Mouse (Mus musculus): Measurements from ENCODE around the gene Rgl1. TPM values are rescaled to one million over a fixed set of nuclear protein-coding genes. Genes with fewer than 3 reads are reported as not detected.

The Rgl1 gene
- total RNA-seq, 2 experiments from 2014 or later, result 29.3 to 37.1 TPM

DNA sequence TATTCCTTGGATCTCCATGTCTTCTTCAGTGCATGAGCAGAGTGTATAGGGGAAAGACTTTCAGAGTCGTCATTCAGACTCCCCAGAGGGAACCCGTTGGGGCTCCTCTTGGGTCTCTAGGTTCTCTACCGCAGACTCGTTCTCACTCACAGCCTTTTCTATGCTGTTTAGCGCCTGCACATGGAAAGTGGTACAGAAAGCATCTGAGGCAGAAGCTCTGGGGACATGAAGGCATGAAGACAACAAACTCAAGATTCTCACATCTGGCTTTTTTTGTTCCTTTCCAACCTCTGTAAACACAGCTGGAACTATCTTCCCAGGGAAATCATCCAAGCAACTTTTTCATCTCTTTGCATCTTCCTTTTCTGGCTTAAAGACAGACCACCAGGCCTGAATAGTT is 260.0 kb downstream of the Rgl1 start:
- DNase-seq, result no peak

DNA sequence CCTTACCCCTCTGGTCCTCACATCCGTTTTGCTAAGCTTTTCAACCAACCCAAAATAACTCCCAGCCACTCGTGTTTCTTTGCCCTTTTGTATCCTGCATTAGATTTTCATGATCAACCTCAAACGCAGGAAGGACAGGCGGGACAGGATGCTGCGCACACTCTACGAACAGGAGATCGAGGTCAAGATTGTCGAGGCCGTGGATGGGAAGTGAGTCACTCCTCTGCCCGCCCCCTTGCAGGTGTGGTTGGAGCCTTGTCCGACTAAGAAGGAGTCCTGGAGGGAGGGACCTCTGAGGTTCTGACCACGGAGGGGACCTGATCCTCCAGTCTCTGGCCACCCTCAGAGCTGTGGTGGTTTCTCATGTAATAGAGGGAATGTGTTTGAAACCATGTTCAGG is 266.3 kb downstream of the Rgl1 start:
- no peak for DNase-seq

DNA sequence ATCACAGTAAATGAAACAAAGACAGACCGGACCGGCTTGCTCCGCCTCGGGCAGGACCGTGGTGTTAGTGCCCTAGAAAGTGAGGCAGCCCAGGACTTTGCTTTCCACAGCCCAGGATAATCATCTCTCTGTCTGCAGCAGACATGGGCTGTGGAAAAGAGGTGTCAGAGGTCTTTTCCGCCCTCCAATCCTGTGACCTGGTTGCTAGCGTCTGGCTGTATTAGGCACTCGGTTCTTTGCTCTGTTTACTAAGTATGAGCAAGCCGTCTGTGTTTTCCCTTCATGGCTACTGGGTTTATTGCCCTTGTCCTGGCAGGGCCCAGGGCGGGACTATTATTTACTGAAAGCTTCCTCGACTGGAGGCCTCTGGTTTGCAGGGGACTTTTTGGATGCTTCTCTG is 268.6 kb downstream of the Rgl1 start:
- DNase-seq, result no peak

DNA sequence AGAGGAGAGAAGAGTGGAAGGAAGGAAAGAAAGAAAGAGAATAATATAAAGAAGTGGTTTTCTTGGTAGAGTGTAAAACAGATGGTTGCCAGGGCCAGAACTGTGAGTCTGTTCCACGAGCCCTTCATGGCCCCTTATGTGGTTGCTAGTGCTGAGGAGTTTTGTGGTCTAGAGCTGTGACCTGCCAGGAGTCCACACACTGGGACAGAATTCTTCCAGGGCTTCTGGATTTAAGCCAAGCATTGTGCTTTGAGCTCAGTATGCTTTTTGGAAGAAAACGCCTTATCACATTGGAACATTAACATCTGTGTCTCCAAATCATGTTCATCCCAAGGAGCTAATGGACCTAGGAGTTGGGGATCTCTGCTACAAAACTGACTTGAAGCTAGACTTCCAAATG is 269.3 kb downstream of the Rgl1 start:
- DNase-seq, result no peak

DNA sequence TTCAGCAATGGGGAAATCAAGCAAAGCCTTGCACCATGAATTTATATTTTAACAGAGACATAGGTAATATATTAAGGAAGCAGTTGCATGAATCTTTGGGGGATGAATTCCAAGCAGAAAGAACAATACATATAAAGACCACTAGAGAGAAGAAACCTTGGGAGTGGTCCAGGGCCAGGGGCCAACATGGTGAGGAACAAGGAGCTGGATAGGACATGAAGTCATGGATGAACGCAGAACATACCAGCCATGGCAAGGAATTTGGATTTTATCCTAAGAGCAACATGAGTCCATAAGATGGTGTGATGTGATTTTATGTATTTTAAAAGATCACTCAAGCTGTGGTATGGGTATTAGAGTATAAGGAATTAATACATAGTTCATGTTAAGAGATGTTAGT is 273.9 kb downstream of the Rgl1 start:
- no peak for DNase-seq

DNA sequence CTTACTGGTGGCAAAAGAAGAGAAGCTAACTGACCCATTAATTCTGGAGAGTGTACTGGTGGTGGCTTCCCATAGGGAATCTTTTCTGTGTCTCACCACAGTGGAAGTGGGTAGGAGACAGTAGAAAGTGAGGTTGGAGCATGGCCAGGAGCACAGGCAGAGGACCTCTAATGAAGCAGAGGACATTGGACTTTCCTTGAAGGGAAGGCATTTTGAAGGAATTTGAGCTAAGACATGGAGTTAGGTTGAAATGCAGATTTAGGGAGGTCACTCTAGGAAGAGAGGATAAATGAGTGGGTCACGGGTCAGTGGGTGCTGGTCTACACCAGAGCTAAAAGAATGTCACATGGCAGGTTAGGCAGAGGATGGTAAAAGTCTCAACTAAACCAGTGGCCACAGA is 275.3 kb downstream of the Rgl1 start:
- no peak for DNase-seq

DNA sequence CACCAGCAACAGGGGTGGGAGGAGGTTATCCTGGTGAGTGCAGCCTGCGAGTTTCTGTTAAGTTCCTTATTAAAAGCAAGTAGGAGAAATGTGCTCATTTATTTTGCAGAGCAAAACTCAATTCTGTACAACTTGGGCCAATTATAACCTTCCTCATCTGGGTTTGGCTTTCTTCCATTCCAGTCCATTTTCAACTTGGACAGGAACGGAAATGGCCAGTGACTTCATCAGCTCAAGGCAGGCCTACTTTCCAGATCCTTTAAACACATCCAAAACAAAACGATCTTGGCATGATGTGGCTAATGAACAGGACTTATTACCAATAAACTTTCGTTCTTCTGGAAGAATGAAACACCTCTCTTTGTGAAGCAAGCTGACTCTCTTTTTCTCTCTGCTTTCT is 290.0 kb downstream of the Rgl1 start:
- no peak for DNase-seq

DNA sequence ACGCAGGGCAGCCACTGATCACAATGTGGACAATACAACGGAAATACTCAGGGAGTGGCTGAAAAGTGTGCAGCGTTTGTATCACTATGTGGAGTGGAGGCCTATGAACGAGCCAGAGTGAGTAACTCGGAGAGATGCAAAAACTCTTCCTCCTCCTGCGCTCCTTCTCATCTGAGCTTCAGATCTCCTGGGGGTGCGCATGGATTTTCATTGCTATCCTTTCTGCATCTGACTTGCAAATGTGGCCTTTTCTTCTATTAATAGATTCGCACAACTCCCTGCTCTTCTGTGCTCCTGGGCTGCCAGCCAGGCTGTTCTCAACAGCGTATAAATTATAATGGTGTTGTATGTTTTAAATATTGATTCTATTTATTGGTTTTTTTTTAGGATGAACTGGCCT is 297.7 kb downstream of the Rgl1 start:
- DNase-seq, result peak; percentile 25

Other genes with a start within 250 kb of the Rgl1 start
- not detected for gene Apobec4, start 15.8 kb downstream of the Rgl1 start, total RNA-seq (2021)
- gene Arpc5, start 191 bp upstream of the Rgl1 start, total RNA-seq (2021), result 10 to 100 TPM; 38.2 to 49.0 TPM
- 1 to 10 TPM; 2.5 to 2.8 TPM for gene Ncf2, start 33.8 kb upstream of the Rgl1 start, total RNA-seq (2021)
- 10 to 100 TPM; 39.6 to 42.2 TPM for gene Smg7, start 136.3 kb upstream of the Rgl1 start, total RNA-seq (2021)
- 1 to 10 TPM; 2.3 to 3.8 TPM for gene Nmnat2, start 188.6 kb upstream of the Rgl1 start, total RNA-seq (2021)